Comparison of ENCODE assay signal across 8 mouse cellular contexts in genomic region chr6:97488280-97488679, GRCm38 (mm10).
DNase-seq lines count a peak whose midpoint lies in the region; ATAC-seq and TF ChIP-seq lines count a peak whose summit lies in the region.

No protein-coding gene starts in this region.

- no peak for TF ChIP-seq EP300 in lung, postnatal 0 days (IDR thresholded peaks at IDR 0.05)

- no peak for ATAC-seq in lung, embryonic 15.5 days (ENCODE audit: borderline replicate concordance, extremely low read depth, low FRiP score, low TSS enrichment)
- no peak for ATAC-seq in lung, postnatal 0 days
- 0 out of 2 replicates have a peak, but pooled peaks have one; percentile 8 for ATAC-seq in intestine, embryonic 16.5 days
- ATAC-seq in stomach, embryonic 15.5 days (ENCODE audit: insufficient read depth, low FRiP score, low read depth): no peak

- no peak overlapping the region for H3K4me3 ChIP-seq in lung, embryonic 15.5 days
- no peak overlapping the region for H3K4me3 ChIP-seq in lung, postnatal 0 days (ENCODE audit: low read depth, low read length)
- no peak overlapping the region for H3K4me3 ChIP-seq in intestine, embryonic 16.5 days (ENCODE audit: low read length)
- H3K4me3 ChIP-seq in stomach, embryonic 15.5 days (replicated peaks): no peak overlapping the region; the same call in 1 of the 2 replicates

- WGBS in lung, embryonic 15.5 days: 17% methylated on average over 8 of the region's 8 CpGs
- WGBS in lung, postnatal 0 days: 24% methylated on average over 8 of the region's 8 CpGs
- WGBS in intestine, embryonic 16.5 days: 29% methylated on average over 8 of the region's 8 CpGs
- 27% methylated on average over 8 of the region's 8 CpGs for WGBS in stomach, embryonic 15.5 days

- H3K4me2 ChIP-seq in lung, embryonic 15.5 days: peak overlapping the region; percentile 87
- H3K4me2 ChIP-seq in lung, postnatal 0 days (replicated peaks; ENCODE audit: low read depth, low read length): no peak overlapping the region
- peak overlapping the region; percentile 97; the same call in 1 of the 2 replicates for H3K4me2 ChIP-seq in intestine, embryonic 16.5 days (ENCODE audit: low read depth, low read length)
- peak overlapping the region; percentile 96 for H3K4me2 ChIP-seq in stomach, embryonic 15.5 days

- no peak for TF ChIP-seq CTCF in lung, postnatal 0 days (IDR thresholded peaks at IDR 0.05)

- peak; percentile 21 to 31 for DNase-seq in cerebellum, postnatal 25 days
- DNase-seq in cerebellum, adult 11 months: no peak
- no peak for DNase-seq in lung, postnatal 0 days (ENCODE audit: low spot score)
- no peak for DNase-seq in thymus, adult 18-20 months
- no peak for DNase-seq in right cerebral cortex, adult 18-20 months

- no peaks in the 10 kb centered on the region for H3K9me3 ChIP-seq in lung, embryonic 15.5 days
- no peaks in the 10 kb centered on the region for H3K9me3 ChIP-seq in lung, postnatal 0 days (ENCODE audit: low read length)
- no peaks in the 10 kb centered on the region for H3K9me3 ChIP-seq in intestine, embryonic 16.5 days (ENCODE audit: control insufficient read depth, low read length)
- H3K9me3 ChIP-seq in stomach, embryonic 15.5 days: no peaks in the 10 kb centered on the region

- peaks cover 18% of the 10 kb centered on the region for H3K27me3 ChIP-seq in lung, embryonic 15.5 days
- no peaks in the 10 kb centered on the region for H3K27me3 ChIP-seq in lung, postnatal 0 days (replicated peaks; ENCODE audit: insufficient read depth, low read length)
- H3K27me3 ChIP-seq in intestine, embryonic 16.5 days (replicated peaks; ENCODE audit: control insufficient read depth, insufficient read depth, low read length): peaks cover 3% of the 10 kb centered on the region; the same call in 1 of the 2 replicates
- peaks cover 12% of the 10 kb centered on the region; the same call in 1 of the 2 replicates for H3K27me3 ChIP-seq in stomach, embryonic 15.5 days (replicated peaks)

- H3K36me3 ChIP-seq in lung, embryonic 15.5 days: no peaks in the 10 kb centered on the region
- no peaks in the 10 kb centered on the region for H3K36me3 ChIP-seq in lung, postnatal 0 days (ENCODE audit: insufficient read depth, low read length)
- H3K36me3 ChIP-seq in intestine, embryonic 16.5 days (ENCODE audit: control insufficient read depth, insufficient read depth, low read length): no peaks in the 10 kb centered on the region
- H3K36me3 ChIP-seq in stomach, embryonic 15.5 days: no peaks in the 10 kb centered on the region

- H3K27ac ChIP-seq in lung, embryonic 15.5 days: no peak overlapping the region
- H3K27ac ChIP-seq in lung, postnatal 0 days (ENCODE audit: low read length): no peak overlapping the region
- no peak overlapping the region for H3K27ac ChIP-seq in intestine, embryonic 16.5 days (ENCODE audit: low read length)
- no peak overlapping the region for H3K27ac ChIP-seq in stomach, embryonic 15.5 days

- H3K9ac ChIP-seq in lung, embryonic 15.5 days: no peak overlapping the region
- H3K9ac ChIP-seq in lung, postnatal 0 days (replicated peaks; ENCODE audit: low read depth): no peak overlapping the region
- H3K9ac ChIP-seq in intestine, embryonic 16.5 days (ENCODE audit: low read depth, low read length): no peak overlapping the region
- H3K9ac ChIP-seq in stomach, embryonic 15.5 days: no peak overlapping the region

- peaks cover 22% of the 10 kb centered on the region for H3K4me1 ChIP-seq in lung, embryonic 15.5 days
- H3K4me1 ChIP-seq in lung, postnatal 0 days (ENCODE audit: insufficient read depth, low read depth, low read length): peaks cover 10% of the 10 kb centered on the region; the same call in 1 of the 2 replicates
- H3K4me1 ChIP-seq in intestine, embryonic 16.5 days (ENCODE audit: control insufficient read depth, insufficient read depth, low read length): peaks cover 12% of the 10 kb centered on the region
- H3K4me1 ChIP-seq in stomach, embryonic 15.5 days: peaks cover 17% of the 10 kb centered on the region

Comparison
In these comparisons a context has a peak if more than half of its experiments do, and no peak if none do; other contexts are left out.
1. DNase-seq: peak in cerebellum, postnatal 25 days (2 of 2); none in cerebellum, adult 11 months (single experiment), lung, postnatal 0 days (single experiment), thymus, adult 18-20 months (0 of 2) and right cerebral cortex, adult 18-20 months (single experiment).